Mouse (Mus musculus) midbrain, embryonic 16.5 days (tissue): ENCODE results near the gene Mrpl23. TPM values are rescaled to one million over a fixed set of nuclear protein-coding genes. Genes with fewer than 3 reads are reported as not detected.

ENCODE experiments used
- ATAC-seq: fragments of 200-750 bp; cut with Nextera tagmentation; 2 replicates; pipeline ENCODE4 v1.8.0; 2017; ENCODE audit warnings: moderate TSS enrichment
- H3K27ac ChIP-seq: fragments of 300-500 bp; sonication (generic); 2 replicates; pipeline ENCODE4 v1.5.1; 2014; ENCODE audit warnings: mild to moderate bottlenecking, low read length, mixed read lengths
- H3K27me3 ChIP-seq: fragments of 300-500 bp; sonication (generic); 2 replicates; pipeline ENCODE4 v1.6.1; 2014; ENCODE audit warnings: low read depth, low read length, mixed read lengths; ENCODE audit not compliant: control insufficient read depth, insufficient read depth
- H3K36me3 ChIP-seq: fragments of 300-500 bp; sonication (generic); 2 replicates; pipeline ENCODE4 v1.6.1; 2014; ENCODE audit warnings: mild to moderate bottlenecking, low read length, moderate library complexity, mixed read lengths; ENCODE audit not compliant: control insufficient read depth, insufficient read depth
- H3K4me1 ChIP-seq: fragments of 300-500 bp; sonication (generic); 2 replicates; pipeline ENCODE4 v1.6.1; 2014; ENCODE audit warnings: mild to moderate bottlenecking, low read length, mixed read lengths; ENCODE audit not compliant: control insufficient read depth, insufficient read depth
- H3K4me2 ChIP-seq: fragments of 300-500 bp; sonication (generic); 2 replicates; pipeline ENCODE4 v1.6.1; 2014; ENCODE audit warnings: mild to moderate bottlenecking, low read length, mixed read lengths
- H3K4me3 ChIP-seq: fragments of 300-500 bp; sonication (generic); 2 replicates; pipeline ENCODE4 v1.5.1; 2014; ENCODE audit warnings: low read depth, mild to moderate bottlenecking, low read length, moderate library complexity, mixed read lengths
- H3K9ac ChIP-seq: fragments of 300-500 bp; sonication (generic); 2 replicates; pipeline ENCODE4 v1.6.1; 2014; ENCODE audit warnings: low read depth, low read length, mixed read lengths
- H3K9me3 ChIP-seq: fragments of 300-500 bp; sonication (generic); replicated peaks from 2 replicates; pipeline ENCODE4 v1.6.1; 2014; ENCODE audit warnings: mild to moderate bottlenecking, low read length, mixed read lengths; ENCODE audit not compliant: control insufficient read depth, poor library complexity, severe bottlenecking
- WGBS: fragments of 180-500 bp; shearing (Covaris S2); extraction: QIAGEN DNeasy Blood & Tissue Kit; methylation state at CpG from one replicate; pipeline ENCODE4 v1.1.7; 2014; 5-methylcytosine and 5-hydroxymethylcytosine counted together
- polyA plus RNA-seq: library from polyadenylated mRNA; unstranded; fragments of >200 nt; fragmentation: Nextera tagmentation; extraction: Ambion mirVana; gene quantifications from 2 replicates; pipeline ENCODE4 v1.2.1, GENCODE M21; 2015

Mrpl23 gene
- polyA plus RNA-seq, 1 experiment from 2014 or later: 18.6 TPM

DNA sequence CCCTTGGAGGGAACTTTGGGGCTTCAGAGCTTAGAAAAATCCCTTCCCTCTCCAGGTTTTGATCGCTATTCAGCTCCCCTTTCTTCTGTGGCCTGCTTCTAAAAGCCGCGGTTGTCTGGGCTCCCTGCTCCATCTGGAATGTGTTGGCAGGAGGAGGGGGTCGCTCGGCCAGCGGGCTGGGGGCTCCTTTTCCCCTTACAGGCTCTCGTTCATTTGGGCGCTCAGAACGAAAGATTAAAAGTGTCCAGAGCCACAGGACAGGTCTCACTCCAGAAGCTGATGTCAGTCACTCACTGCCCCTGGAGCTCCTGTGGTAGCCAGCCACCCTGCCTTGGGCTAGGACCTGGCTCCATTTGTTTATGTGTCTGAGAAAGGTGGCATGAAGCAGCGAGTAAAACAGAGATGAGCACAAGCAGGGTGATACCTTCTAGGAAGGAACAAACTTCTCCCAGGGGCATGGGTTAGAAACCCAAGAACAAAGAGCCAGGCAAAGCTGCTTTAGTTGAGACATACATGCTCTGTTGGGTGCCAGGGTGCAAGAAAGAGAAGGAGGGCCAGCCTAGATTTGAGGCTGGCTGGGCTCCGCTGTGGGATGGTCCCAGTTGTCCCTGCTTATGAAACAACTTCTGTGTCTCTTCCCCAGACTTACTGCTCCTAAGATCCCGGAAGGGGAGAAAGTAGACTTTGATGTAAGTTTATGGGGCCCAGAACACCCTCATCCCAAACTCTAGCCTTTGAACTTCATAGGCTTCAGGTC, 22.3 kb upstream of the Mrpl23 start:
- Histone ChIP-seq H3K27ac (peak overlapping the region; percentile 36), H3K4me2 (no peak overlapping the region), H3K9ac (no peak overlapping the region), H3K9me3 (no peaks in the 10 kb centered on the region), H3K27me3 (no peaks in the 10 kb centered on the region), H3K4me1 (peaks cover 14% of the 10 kb centered on the region), H3K4me3 (no peak overlapping the region), H3K36me3 (no peaks in the 10 kb centered on the region)
- no peak for ATAC-seq
- WGBS: 9% methylated on average over 12 of the region's 12 CpGs

DNA sequence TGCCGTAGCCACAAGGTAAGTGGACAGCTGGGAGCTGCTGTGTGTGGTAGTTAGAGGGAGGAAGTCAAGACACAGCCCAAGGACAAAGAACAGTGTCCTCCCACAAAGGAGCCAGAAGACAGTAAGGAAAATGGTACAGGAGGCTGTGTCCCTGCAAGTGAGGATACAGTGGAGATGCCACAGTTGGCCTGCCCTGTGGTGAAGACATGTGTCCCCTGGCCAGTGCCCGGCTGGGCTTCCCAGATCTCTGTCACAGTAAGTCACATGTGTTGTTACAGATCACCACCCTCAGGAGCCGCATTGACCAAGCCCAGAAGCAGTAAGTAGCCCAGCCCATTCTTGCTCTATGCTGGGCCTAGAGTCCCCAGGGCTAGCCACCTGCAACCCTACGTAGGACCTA, 18.4 kb upstream of the Mrpl23 start:
- 93% methylated on average over 4 of the region's 4 CpGs for WGBS
- Histone ChIP-seq H3K4me3 (no peak overlapping the region), H3K27me3 (no peaks in the 10 kb centered on the region), H3K9me3 (no peaks in the 10 kb centered on the region), H3K9ac (no peak overlapping the region), H3K36me3 (no peaks in the 10 kb centered on the region), H3K27ac (no peak overlapping the region), H3K4me2 (no peak overlapping the region), H3K4me1 (peaks cover 18% of the 10 kb centered on the region)
- no peak for ATAC-seq

DNA sequence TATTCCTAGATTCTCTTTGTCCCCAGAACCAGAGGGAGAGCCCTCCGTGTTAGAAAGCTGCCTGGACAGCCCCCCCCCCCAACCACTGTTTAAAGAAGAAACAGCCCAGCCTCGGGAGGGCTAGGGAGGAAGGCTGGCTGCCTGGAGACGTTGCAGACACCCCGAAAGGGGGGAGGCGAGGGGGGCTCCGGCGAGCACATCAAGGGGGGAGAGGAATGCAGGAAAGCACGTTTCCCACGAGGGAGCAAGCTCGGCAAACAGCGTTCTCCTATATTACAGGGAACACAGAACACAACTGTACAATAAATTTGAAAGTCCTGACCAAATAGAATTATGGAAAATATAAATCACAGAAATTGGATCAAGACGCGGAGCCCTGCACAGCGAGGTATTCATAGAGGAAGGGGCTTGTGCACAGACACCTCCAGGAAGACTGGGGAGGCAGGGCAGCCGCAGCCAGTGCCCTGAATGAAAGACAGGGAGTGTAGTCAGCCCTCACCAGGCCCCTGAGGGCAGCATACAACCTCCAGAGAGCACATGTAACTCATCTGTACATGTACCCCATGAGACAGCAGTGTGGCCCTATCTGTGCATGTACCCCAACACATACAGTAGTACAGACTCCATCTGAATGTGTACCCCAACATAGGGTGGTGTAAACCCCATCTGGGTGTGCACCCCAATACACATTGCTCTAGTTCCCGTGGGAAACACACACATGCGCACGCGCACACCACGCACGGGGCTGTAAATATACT, 16.1 kb upstream of the Mrpl23 start:
- 48% methylated on average over 21 of the region's 21 CpGs for WGBS
- peak overlapping the region; percentile 54; the same call in 1 of the 2 replicates for H3K9ac ChIP-seq
- H3K9me3 ChIP-seq: no peaks in the 10 kb centered on the region
- peak overlapping the region; percentile 50 for H3K27ac ChIP-seq
- no peaks in the 10 kb centered on the region for H3K27me3 ChIP-seq
- H3K36me3 ChIP-seq: no peaks in the 10 kb centered on the region
- H3K4me1 ChIP-seq: peaks cover 14% of the 10 kb centered on the region
- ATAC-seq: peak; percentile 66; the same call in 1 of the 2 replicates
- H3K4me3 ChIP-seq: no peak overlapping the region
- H3K4me2 ChIP-seq: peak overlapping the region; percentile 49

DNA sequence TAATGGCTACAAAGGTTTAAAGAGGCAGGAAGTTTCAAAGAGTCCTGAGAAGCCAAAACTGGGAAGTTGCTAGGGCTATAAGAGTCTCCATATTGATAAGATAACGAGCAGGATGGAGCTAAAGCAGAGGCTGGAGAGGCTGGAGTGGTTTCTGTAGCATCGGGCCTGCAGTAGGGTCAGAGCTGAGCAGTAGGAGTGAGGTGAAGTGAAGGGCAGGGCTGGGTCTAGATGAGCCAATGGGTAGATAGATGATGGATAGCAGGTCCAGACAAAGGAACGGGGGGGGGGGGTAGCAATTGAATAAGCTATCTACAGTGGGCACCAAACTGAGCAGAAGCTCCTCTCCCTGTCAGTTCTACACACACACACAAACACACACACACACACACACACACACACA, 15.0 kb upstream of the Mrpl23 start:
- H3K4me2 ChIP-seq: no peak overlapping the region
- H3K27ac ChIP-seq: no peak overlapping the region
- H3K9ac ChIP-seq: no peak overlapping the region
- H3K27me3 ChIP-seq: no peaks in the 10 kb centered on the region
- H3K4me1 ChIP-seq: peaks cover 14% of the 10 kb centered on the region
- no peak for ATAC-seq
- no peaks in the 10 kb centered on the region for H3K9me3 ChIP-seq
- H3K36me3 ChIP-seq: no peaks in the 10 kb centered on the region
- H3K4me3 ChIP-seq: no peak overlapping the region
- 89% methylated on average over 3 of the region's 3 CpGs for WGBS

DNA sequence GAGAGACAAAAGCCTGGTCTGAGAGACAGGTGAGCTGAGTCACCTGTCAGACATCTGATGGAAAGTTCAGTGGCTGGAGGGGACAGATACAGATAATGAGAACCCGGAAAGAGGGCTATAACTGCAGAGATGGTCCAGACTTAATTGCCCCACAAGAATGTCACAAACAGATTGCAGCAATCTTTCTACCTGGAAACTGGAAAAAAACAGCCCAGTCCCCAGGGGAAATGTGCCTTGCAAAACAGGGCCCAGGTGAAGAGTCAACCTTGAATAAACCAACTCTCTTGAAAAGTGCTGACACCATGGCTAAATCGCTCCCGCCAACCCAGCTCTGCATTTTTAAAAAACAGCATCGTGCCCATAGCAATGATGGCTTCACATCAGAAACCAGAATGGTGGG, 12.2 kb upstream of the Mrpl23 start:
- ATAC-seq: no peak
- H3K9ac ChIP-seq: no peak overlapping the region
- H3K4me3 ChIP-seq: no peak overlapping the region
- 91% methylated on average over 4 of the region's 4 CpGs for WGBS
- H3K9me3 ChIP-seq: no peaks in the 10 kb centered on the region
- H3K27me3 ChIP-seq: no peaks in the 10 kb centered on the region
- H3K4me1 ChIP-seq: peaks cover 14% of the 10 kb centered on the region
- no peak overlapping the region for H3K4me2 ChIP-seq
- H3K27ac ChIP-seq: no peak overlapping the region
- no peaks in the 10 kb centered on the region for H3K36me3 ChIP-seq

DNA sequence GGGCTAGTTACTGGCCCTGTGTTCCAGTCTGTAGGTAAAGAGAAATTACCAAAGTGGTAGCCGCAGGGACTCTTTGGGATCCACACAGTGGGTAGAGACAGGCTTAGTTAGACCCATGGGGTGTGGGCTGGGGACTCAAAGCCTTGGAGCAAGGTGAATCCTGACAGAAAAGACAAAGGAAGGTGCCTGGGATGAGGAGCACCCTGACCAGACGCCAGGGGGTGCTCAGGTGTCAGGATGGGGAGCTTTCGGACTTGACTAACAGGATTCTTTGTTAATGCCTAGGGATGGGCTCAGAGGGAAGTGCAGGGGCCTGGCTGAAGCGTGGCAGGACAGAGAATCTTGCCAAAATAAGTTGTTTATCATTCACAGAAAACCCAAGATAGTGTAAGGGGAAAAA, 10.1 kb upstream of the Mrpl23 start:
- Histone ChIP-seq H3K9ac (no peak overlapping the region), H3K27me3 (no peaks in the 10 kb centered on the region), H3K9me3 (no peaks in the 10 kb centered on the region), H3K4me1 (no peaks in the 10 kb centered on the region), H3K36me3 (no peaks in the 10 kb centered on the region), H3K4me3 (no peak overlapping the region), H3K4me2 (no peak overlapping the region), H3K27ac (no peak overlapping the region)
- ATAC-seq: no peak
- WGBS: 23% methylated on average over 4 of the region's 4 CpGs

DNA sequence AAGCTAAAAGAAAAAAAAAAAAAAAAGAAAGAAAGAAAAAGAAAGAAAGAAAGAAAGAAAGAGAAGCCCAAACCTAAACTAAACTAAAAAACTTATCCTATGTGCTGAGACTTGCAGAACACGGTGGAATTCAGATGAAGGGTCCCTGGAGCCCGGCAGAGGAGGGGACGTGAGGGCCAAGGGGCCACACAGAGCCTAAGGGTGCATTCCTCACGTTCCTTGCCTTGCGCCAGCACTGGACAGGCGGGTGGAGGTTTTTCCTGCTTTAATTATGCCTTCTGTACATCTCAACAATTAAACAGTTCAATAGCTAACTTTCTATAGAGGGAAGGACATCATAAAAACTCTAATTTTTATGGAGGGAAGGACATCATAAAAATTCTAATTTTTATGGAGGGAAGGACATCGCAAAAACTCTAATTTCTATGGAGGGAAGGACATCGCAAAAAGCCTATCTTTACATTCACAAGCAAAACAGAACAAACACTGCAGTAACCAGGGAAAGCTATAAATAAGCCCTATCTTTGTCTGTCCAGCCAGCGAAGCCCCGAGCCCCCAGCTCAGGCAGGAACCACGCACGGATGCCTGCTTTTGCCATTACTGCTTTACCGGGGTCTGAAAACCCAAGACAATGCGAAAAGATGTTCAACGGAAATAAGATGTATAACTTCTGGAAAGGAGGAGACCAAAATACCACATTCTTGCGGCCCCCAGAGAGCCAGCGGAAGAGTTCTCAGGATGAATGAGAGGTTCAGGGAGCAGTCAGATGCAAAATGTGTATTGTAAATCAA, 9.1 kb upstream of the Mrpl23 start:
- Histone ChIP-seq H3K4me3 (no peak overlapping the region), H3K27me3 (no peaks in the 10 kb centered on the region), H3K9me3 (no peaks in the 10 kb centered on the region), H3K36me3 (no peaks in the 10 kb centered on the region), H3K9ac (no peak overlapping the region), H3K27ac (no peak overlapping the region), H3K4me1 (no peaks in the 10 kb centered on the region), H3K4me2 (no peak overlapping the region)
- 56% methylated on average over 17 of the region's 17 CpGs for WGBS
- ATAC-seq: no peak

DNA sequence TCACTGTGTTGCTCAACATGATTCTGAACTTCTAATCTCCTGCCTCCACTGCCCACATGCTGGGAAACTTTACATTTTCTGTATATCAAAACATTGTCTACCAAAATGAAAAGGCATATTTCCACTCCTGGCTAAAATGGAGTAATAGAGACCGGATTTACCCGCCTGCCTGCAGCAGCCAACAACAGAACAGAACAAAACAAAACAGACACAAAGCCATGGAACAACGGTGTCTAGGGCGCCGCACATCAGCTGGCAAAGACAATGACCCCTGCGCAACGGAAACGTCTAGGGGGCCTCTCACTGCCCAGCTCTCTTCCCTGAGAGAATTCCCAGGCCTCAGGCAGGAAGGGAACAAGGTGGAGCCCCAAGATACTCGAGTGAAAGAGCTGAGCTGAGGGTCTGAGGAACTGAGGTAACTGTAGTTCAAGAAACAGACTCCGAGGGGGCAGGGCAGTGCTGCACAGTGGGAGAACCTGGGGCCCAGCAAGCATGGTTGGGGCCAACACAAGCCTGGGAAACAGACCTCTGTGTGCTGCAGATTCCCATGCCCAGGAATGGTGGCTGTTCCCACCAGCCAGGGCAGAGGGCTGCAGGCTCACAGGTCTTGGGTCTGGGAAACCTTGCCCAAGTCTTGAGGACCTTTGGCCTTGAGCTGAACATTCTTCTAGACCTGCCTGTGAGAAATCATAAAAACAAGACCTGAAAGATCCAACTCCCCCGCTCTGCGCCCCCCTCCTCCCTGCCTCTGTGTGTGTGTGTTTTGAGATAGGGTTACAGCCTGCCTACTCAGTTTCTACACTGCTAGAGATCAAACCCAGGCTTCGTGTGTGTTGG, 6.9 kb upstream of the Mrpl23 start:
- no peak overlapping the region for H3K9ac ChIP-seq
- H3K36me3 ChIP-seq: no peaks in the 10 kb centered on the region
- H3K27me3 ChIP-seq: no peaks in the 10 kb centered on the region
- H3K27ac ChIP-seq: no peak overlapping the region
- H3K4me1 ChIP-seq: no peaks in the 10 kb centered on the region
- no peak overlapping the region for H3K4me3 ChIP-seq
- WGBS: 30% methylated on average over 13 of the region's 13 CpGs
- ATAC-seq: no peak
- no peak overlapping the region for H3K4me2 ChIP-seq
- no peaks in the 10 kb centered on the region for H3K9me3 ChIP-seq
